Mouse (Mus musculus) retina, postnatal 7 days (tissue): ENCODE data around the gene Olfr1535.

Source experiments
- DNase-seq: peaks from one replicate; pipeline ENCODE4 v3.0.0-alpha.2; 2012; ENCODE audit warnings: low read depth, low spot score

The Olfr1535 gene

DNA sequence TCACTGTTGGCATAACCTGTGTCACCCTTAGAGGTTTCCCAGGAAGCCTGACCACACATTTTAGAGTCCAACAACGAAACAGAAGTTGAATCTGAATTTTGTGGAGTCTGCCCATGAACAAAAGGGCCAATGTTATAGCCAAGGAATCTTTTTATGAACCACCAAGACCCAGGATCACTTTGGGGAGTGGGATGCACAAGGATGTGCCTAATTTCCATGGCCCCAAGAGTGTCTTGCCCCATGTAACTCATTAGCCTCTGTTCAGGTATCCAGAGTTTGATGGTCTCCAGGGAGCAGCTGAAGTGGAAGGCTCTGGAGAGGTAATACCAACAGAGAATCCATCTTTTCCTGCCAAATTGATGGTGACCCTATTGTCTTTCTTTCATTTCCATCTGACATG is at the start of gene Olfr1535:
Olfr1535 (minus strand) TSS at position 101 of the 400 bp plus-strand sequence.
- DNase-seq, result no peak

DNA sequence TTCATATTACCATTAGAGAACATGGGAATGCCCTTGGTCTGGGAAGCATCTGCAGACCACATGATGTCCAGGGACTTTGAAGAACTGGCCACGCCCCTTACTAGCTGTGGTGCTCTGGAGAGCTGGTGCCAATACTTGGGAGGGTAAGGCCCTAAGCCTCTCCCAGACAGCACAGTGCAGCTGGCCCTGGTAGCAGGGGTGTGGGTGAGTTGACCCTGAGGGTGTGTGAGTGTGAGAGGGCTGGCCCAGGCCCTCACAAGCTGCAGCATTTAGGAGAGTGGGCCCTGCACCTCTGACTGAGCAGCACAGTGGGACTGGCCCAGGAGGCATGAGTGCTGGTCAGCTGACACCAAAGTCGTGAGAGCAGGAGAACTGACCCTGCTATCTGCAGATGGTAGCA is 31.9 kb upstream of the Olfr1535 start:
- DNase-seq, result no peak

DNA sequence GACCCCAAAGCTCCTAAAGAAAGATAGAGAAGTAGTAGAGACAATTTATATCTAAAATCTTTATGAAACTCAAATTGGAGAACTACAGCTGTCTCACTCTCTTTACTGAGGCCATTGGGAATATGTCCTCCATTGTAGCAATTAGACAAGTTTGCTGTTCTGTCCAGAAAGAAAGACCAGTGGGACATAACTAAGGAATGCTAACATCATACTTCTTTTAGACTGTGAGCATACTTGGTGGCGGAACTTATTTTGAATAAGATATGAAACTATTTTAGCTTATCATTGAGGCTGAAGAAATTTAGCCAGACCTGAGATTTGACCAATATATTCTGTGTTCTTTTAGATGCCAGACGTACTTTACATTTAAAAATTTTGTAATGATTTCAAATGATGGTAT is 22.0 kb upstream of the Olfr1535 start, which contains the start of gene Olfr1364:
Olfr1364 (minus strand) TSS at position 101 of the 400 bp plus-strand sequence.
- DNase-seq, result no peak

DNA sequence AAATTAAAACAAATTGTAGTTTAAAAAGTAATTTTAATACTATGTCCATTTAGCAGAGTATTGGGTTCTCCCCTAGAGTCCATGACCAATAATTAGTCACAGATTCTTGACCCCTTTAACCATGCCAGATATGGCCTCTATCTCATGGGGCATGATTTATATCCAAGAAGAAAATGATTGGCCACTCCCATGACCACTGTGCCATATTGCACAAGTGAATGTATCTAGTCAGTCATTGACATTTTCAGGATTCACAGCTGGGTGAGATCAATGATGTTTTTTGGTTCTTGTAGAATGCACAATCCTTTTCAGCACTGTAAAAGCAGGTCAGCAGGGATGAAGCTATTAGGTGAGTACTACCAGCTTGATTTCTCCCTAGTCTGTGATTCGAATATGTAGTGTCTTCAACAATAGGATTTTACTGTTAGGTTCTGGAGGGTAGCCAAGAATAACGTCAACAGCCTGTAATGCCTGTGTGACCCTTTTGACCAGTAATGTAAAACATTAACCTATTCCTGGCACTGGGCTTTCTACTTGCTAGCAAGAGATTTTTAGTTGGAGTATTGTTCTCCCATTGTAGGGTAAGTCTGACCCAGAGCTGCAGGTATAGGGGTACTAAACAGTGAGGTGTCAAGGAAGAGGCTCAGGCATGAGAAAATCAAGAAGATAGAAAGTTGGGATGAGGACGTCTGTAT is 9.1 kb downstream of the Olfr1535 start:
- no peak for DNase-seq

DNA sequence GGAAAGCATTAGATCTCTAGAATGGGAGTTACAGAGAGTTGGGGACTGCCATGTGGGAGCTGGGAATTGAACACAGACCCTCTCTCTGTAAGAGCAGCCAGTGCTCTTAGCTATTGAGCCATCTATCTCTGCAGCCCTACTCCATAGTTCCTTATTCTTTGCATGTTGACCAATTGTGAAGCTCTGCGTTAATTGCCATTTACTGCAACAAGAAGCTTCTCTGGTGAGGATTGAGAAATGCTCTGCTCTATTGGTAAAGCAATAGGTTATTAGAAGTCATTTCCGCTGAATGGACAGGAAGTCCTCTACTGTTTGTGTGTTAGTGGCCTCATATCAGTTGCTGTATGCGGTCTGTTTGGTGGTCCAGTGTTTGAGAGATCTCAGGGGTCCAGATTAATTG is 10.2 kb downstream of the Olfr1535 start:
- no peak for DNase-seq

DNA sequence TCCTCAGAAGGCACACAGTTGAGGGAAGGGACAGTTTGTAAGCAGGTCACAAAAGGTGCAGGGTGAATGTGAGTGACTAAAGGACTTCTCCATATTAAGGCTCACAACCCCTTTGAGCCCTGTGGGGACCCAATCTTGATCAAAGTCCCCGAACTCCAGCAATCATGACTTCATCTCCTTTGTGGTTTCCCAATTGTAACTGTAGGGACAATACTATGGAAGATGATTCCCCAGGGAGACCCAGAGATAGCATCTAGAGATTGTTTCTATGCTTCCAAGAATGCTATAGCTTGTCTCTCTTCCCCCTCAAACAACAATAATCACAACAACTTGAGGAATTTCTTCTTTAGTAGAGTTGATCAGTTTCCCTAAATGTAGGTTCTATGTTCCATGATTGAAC is 17.0 kb downstream of the Olfr1535 start, which contains the start of gene Olfr1366:
Olfr1366 (minus strand) TSS at position 101 of the 400 bp plus-strand sequence.
- no peak for DNase-seq

DNA sequence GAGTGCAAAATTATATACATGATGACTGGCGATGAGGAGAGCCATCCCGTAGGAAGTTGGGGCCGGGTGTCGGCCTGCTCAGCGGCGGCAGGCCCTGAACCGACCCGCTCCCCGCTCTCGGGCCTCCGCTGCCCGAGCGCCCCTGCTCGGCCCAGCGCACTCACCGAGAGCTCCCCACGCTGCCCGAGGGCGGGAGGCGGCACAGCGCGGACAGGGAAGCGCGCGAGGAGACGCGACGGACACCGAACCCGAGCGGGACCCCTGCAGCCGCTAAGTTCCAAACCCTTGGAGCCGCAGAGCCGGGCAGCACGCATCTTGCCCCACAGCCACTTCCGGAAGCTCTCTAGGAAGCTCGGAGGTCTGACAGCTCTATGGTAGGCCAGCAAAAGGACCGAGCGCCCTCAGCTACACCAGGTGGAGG is 28.9 kb downstream of the Olfr1535 start, which contains the start of gene Zkscan8:
Zkscan8 (minus strand) TSS at position 340 of the 421 bp plus-strand sequence.
- peak; percentile 82 for DNase-seq

DNA sequence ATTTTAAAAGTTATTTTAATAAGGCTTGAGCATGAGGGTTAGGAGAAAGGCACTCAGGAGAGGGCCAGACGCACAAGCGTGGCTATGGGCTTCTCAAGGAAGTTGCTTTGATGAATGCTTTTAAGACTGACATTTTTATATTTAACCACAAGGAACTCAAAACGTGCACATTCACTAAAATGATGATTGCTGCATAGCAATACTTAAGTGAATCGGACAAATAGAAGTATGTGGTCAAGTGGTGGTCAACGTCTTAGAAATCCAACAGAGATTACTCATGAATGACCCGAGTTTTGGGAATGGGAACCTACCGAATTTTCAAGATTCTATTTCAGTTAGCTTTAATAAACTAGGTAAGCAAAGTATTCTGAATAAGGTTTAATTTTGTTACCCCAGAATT is 29.6 kb downstream of the Olfr1535 start:
- DNase-seq, result no peak

DNA sequence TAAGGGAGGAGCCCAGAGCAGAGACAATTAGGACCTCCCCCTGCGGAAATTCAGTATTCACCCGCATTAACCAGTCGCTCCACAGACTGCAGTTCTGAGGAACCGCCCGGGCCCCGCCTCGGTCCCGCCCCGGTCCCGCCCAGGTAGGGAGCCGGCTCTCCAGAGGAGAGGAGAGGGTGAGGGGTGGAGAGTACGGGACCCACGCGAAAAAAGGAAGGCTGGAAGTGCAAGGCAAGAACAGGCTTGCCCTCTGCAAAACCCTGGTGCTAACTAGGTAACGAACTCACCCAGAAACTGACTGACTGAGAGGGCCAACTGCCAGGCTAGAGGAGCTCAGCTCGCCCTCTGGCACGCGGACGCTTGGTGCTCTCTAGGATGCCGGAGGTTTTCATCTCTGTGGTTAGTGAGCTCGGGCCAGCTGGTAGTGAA is 53.5 kb downstream of the Olfr1535 start:
- peak; percentile 74 for DNase-seq
